Mouse (Mus musculus) lung, embryonic 15.5 days (tissue): ENCODE measurements around the gene Stxbp5. TPM values are rescaled to one million over a fixed set of nuclear protein-coding genes. Genes with fewer than 3 reads are reported as not detected.

Source experiments
- ATAC-seq: fragments of 200-750 bp; cut with Nextera tagmentation; 2 replicates; pipeline ENCODE4 v1.8.0; 2017; ENCODE audit warnings: moderate number of reproducible peaks, borderline replicate concordance; ENCODE audit not compliant: low FRiP score, low TSS enrichment; ENCODE audit errors: extremely low read depth
- H3K27ac ChIP-seq: fragments of 300-500 bp; sonication (generic); 2 replicates; pipeline ENCODE4 v1.5.1; 2015; ENCODE audit warnings: moderate library complexity, mild to moderate bottlenecking, inconsistent platforms
- H3K27me3 ChIP-seq: fragments of 300-500 bp; sonication (generic); 2 replicates; pipeline ENCODE4 v1.6.1; 2015; ENCODE audit warnings: inconsistent platforms
- H3K36me3 ChIP-seq: fragments of 300-500 bp; sonication (generic); 2 replicates; pipeline ENCODE4 v1.6.1; 2015; ENCODE audit warnings: inconsistent platforms
- H3K4me1 ChIP-seq: fragments of 300-500 bp; sonication (generic); 2 replicates; pipeline ENCODE4 v1.6.1; 2015; ENCODE audit warnings: inconsistent platforms
- H3K4me2 ChIP-seq: fragments of 300-500 bp; sonication (generic); 2 replicates; pipeline ENCODE4 v1.6.1; 2015; ENCODE audit warnings: inconsistent platforms, mild to moderate bottlenecking, moderate library complexity
- H3K4me3 ChIP-seq: fragments of 300-500 bp; sonication (generic); 2 replicates; pipeline ENCODE4 v1.5.1; 2015; ENCODE audit warnings: mild to moderate bottlenecking, inconsistent platforms
- H3K9ac ChIP-seq: fragments of 300-500 bp; sonication (generic); 2 replicates; pipeline ENCODE4 v1.6.1; 2015; ENCODE audit warnings: inconsistent platforms
- H3K9me3 ChIP-seq: fragments of 300-500 bp; sonication (generic); 2 replicates; pipeline ENCODE4 v1.6.1; 2016; ENCODE audit warnings: inconsistent platforms
- whole genome bisulfite sequencing: fragments of 180-500 bp; shearing (Covaris S2); methylation state at CpG from one replicate; pipeline ENCODE4 v1.1.7; 2015; 5-methylcytosine and 5-hydroxymethylcytosine counted together
- polyA plus RNA-seq: library from polyadenylated mRNA; unstranded; fragments of >200 nt; fragmentation: Nextera tagmentation; extraction: Ambion mirVana; gene quantifications from 2 replicates; pipeline ENCODE4 v1.2.1, GENCODE M21; 2015

Gene Stxbp5
- polyA plus RNA-seq, 1 experiment from 2014 or later = 3.9 TPM

GRCm38 (mm10) chr10:9796429-9796828, 104.5 kb downstream of the Stxbp5 start:
- H3K9ac ChIP-seq = no peak overlapping the region
- H3K4me1 ChIP-seq = no peaks in the 10 kb centered on the region
- H3K4me2 ChIP-seq = no peak overlapping the region
- no peaks in the 10 kb centered on the region for H3K27me3 ChIP-seq
- H3K9me3 ChIP-seq = no peaks in the 10 kb centered on the region
- no peak overlapping the region for H3K4me3 ChIP-seq
- ATAC-seq = no peak
- H3K36me3 ChIP-seq = peaks cover 5% of the 10 kb centered on the region; the same call in 1 of the 2 replicates
- no peak overlapping the region for H3K27ac ChIP-seq
- 84% methylated on average over 1 of the region's 1 CpGs for WGBS

- Histone ChIP-seq H3K36me3 (peaks cover 5% of the 10 kb centered on the region; the same call in 1 of the 2 replicates), H3K4me1 (no peaks in the 10 kb centered on the region), H3K27me3 (no peaks in the 10 kb centered on the region), H3K9ac (no peak overlapping the region), H3K4me2 (no peak overlapping the region), H3K27ac (no peak overlapping the region), H3K9me3 (no peaks in the 10 kb centered on the region), H3K4me3 (no peak overlapping the region)
- no peak for ATAC-seq
Measured at GRCm38 (mm10) chr10:9794429-9794828, 106.5 kb downstream of the Stxbp5 start.

GRCm38 (mm10) chr10:9790947-9791346, 109.9 kb downstream of the Stxbp5 start:
- WGBS = 68% methylated on average over 3 of the region's 3 CpGs
- H3K9ac ChIP-seq = no peak overlapping the region
- ATAC-seq = no peak
- no peaks in the 10 kb centered on the region for H3K27me3 ChIP-seq
- no peak overlapping the region for H3K27ac ChIP-seq
- H3K36me3 ChIP-seq = no peaks in the 10 kb centered on the region
- no peaks in the 10 kb centered on the region for H3K4me1 ChIP-seq
- H3K4me3 ChIP-seq = no peak overlapping the region
- no peaks in the 10 kb centered on the region for H3K9me3 ChIP-seq
- no peak overlapping the region for H3K4me2 ChIP-seq

- no peaks in the 10 kb centered on the region for H3K9me3 ChIP-seq
- no peaks in the 10 kb centered on the region for H3K36me3 ChIP-seq
- 84% methylated on average over 11 of the region's 11 CpGs for WGBS
- no peak overlapping the region for H3K27ac ChIP-seq
- no peak for ATAC-seq
- H3K9ac ChIP-seq = no peak overlapping the region
- H3K4me3 ChIP-seq = no peak overlapping the region
- no peaks in the 10 kb centered on the region for H3K4me1 ChIP-seq
- no peak overlapping the region for H3K4me2 ChIP-seq
- H3K27me3 ChIP-seq = no peaks in the 10 kb centered on the region
Measured at GRCm38 (mm10) chr10:9786461-9786860, 114.4 kb downstream of the Stxbp5 start.

GRCm38 (mm10) chr10:9785651-9786050, 115.2 kb downstream of the Stxbp5 start:
- Histone ChIP-seq H3K27me3 (no peaks in the 10 kb centered on the region), H3K36me3 (no peaks in the 10 kb centered on the region), H3K9ac (no peak overlapping the region), H3K27ac (no peak overlapping the region), H3K4me3 (no peak overlapping the region), H3K4me1 (no peaks in the 10 kb centered on the region), H3K4me2 (no peak overlapping the region), H3K9me3 (no peaks in the 10 kb centered on the region)
- no peak for ATAC-seq
- 41% methylated on average over 6 of the region's 6 CpGs for WGBS

- Histone ChIP-seq H3K4me1 (no peaks in the 10 kb centered on the region), H3K27me3 (no peaks in the 10 kb centered on the region), H3K4me2 (no peak overlapping the region), H3K9me3 (no peaks in the 10 kb centered on the region), H3K36me3 (0 out of 2 replicates have a peak, but pooled peaks cover 2% of the 10 kb centered on the region), H3K4me3 (no peak overlapping the region), H3K27ac (no peak overlapping the region), H3K9ac (no peak overlapping the region)
- no peak for ATAC-seq
- 55% methylated on average over 4 of the region's 4 CpGs for whole genome bisulfite sequencing
Measured at GRCm38 (mm10) chr10:9779864-9780263, 121.0 kb downstream of the Stxbp5 start.

- H3K27me3 ChIP-seq = no peaks in the 10 kb centered on the region
- no peak overlapping the region for H3K27ac ChIP-seq
- H3K36me3 ChIP-seq = peaks cover 10% of the 10 kb centered on the region
- ATAC-seq = no peak
- H3K4me1 ChIP-seq = no peaks in the 10 kb centered on the region
- WGBS = 42% methylated on average over 12 of the region's 12 CpGs
- H3K9ac ChIP-seq = no peak overlapping the region
- H3K4me2 ChIP-seq = no peak overlapping the region
- H3K4me3 ChIP-seq = no peak overlapping the region
- H3K9me3 ChIP-seq = no peaks in the 10 kb centered on the region
Measured at GRCm38 (mm10) chr10:9770261-9770660, 130.6 kb downstream of the Stxbp5 start.

GRCm38 (mm10) chr10:9763831-9764230, 137.0 kb downstream of the Stxbp5 start:
- 50% methylated on average over 5 of the region's 5 CpGs for WGBS
- peak; percentile 49; the same call in 1 of the 2 replicates for ATAC-seq
- Histone ChIP-seq H3K4me2 (no peak overlapping the region), H3K4me1 (no peaks in the 10 kb centered on the region), H3K36me3 (peaks cover 17% of the 10 kb centered on the region), H3K27me3 (no peaks in the 10 kb centered on the region), H3K27ac (no peak overlapping the region), H3K9me3 (no peaks in the 10 kb centered on the region), H3K4me3 (no peak overlapping the region), H3K9ac (no peak overlapping the region)

GRCm38 (mm10) chr10:9760264-9760663, 140.6 kb downstream of the Stxbp5 start:
- no peaks in the 10 kb centered on the region for H3K4me1 ChIP-seq
- H3K36me3 ChIP-seq = peaks cover 9% of the 10 kb centered on the region; the same call in 1 of the 2 replicates
- H3K27ac ChIP-seq = no peak overlapping the region
- 47% methylated on average over 8 of the region's 8 CpGs for WGBS
- ATAC-seq = no peak
- no peak overlapping the region for H3K4me3 ChIP-seq
- H3K9me3 ChIP-seq = no peaks in the 10 kb centered on the region
- no peak overlapping the region for H3K4me2 ChIP-seq
- H3K27me3 ChIP-seq = no peaks in the 10 kb centered on the region
- no peak overlapping the region for H3K9ac ChIP-seq

GRCm38 (mm10) chr10:9756546-9756945, 144.3 kb downstream of the Stxbp5 start:
- peaks cover 9% of the 10 kb centered on the region; the same call in 1 of the 2 replicates for H3K36me3 ChIP-seq
- no peak overlapping the region for H3K4me3 ChIP-seq
- no peak overlapping the region for H3K27ac ChIP-seq
- no peak overlapping the region for H3K4me2 ChIP-seq
- H3K9ac ChIP-seq = no peak overlapping the region
- no peaks in the 10 kb centered on the region for H3K9me3 ChIP-seq
- H3K27me3 ChIP-seq = no peaks in the 10 kb centered on the region
- ATAC-seq = no peak
- no peaks in the 10 kb centered on the region for H3K4me1 ChIP-seq
- 41% methylated on average over 6 of the region's 6 CpGs for WGBS

- no peak overlapping the region for H3K4me2 ChIP-seq
Measured at GRCm38 (mm10) chr10:9754893-9755541, 145.9 kb downstream of the Stxbp5 start.

GRCm38 (mm10) chr10:9733861-9734260, 167.0 kb downstream of the Stxbp5 start:
- Histone ChIP-seq H3K36me3 (no peaks in the 10 kb centered on the region), H3K4me3 (no peak overlapping the region), H3K27ac (no peak overlapping the region), H3K9me3 (no peaks in the 10 kb centered on the region), H3K4me1 (no peaks in the 10 kb centered on the region), H3K27me3 (no peaks in the 10 kb centered on the region), H3K4me2 (no peak overlapping the region), H3K9ac (no peak overlapping the region)
- no peak for ATAC-seq
- 58% methylated on average over 3 of the region's 3 CpGs for WGBS

More at GRCm38 (mm10) chr10:9754893-9755541, 145.9 kb downstream of the Stxbp5 start:
- H3K36me3 ChIP-seq = 0 out of 2 replicates have a peak, but pooled peaks cover 2% of the 10 kb centered on the region
- H3K4me1 ChIP-seq = no peaks in the 10 kb centered on the region
- H3K9ac ChIP-seq = no peak overlapping the region
- ATAC-seq = no peak
- 37% methylated on average over 3 of the region's 3 CpGs for WGBS
- no peaks in the 10 kb centered on the region for H3K27me3 ChIP-seq
- H3K9me3 ChIP-seq = no peaks in the 10 kb centered on the region
- no peak overlapping the region for H3K4me3 ChIP-seq
- H3K27ac ChIP-seq = no peak overlapping the region
